Mouse (Mus musculus): ENCODE results near the gene Col5a1.

DNA sequence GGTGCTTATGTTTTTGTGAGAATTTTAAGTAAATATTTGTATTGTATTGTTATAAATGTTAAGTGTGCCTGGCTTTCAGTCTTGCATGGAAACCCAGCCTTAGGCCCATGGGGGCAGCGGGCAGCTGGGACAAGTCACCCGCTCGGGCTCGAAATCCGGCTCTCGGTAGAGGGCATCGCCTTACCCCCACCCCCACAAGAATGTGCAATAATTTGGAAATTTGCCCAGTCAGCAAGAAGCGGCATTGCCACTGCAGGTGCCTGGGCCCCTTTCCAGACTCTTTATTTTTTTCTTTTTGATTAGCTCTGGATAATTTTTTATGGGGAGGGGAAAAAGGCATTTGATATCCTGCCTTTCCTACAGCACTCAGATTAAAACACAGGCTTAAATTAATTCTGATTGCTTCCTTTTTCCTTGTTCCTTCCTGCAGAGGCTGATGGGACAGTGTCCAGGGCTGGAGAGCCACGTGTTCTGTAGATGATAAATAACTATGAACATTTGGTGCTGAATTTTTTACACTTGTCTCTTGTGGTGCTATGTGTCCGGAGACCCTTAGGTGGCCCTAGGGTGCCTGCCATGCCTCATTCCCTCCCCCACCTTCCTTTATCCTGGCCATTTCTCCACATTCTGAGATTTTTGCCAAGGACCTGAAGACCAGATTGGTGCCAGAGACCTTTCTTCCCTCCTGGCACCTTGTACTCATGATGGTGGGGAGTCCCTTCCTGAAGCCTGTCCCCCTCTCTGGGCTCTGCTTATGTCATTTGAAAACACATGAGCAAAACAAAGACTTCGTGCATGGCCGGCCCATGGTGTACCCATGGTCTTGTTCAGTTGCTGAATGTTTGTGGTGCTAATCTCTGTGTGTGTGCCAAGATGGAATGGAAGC lies 151.5 kb downstream of the Col5a1 start:
- TF ChIP-seq CTCF (IDR thresholded peaks at IDR 0.05; ENCODE audit: low read depth) (no peak), EP300 (IDR thresholded peaks at IDR 0.05; ENCODE audit: low read depth) (no peak)
